Mouse (Mus musculus) liver, embryonic 11.5 days (tissue): ENCODE measurements at regions not wholly inside any gene's neighbourhood (a gene's known extent, or its start where the extent isn't known, plus 50 kb on each side); places are given as distances from the start of the nearest gene placed in this dataset.

Experiments used
- ATAC-seq: fragments of 200-750 bp; cut with Nextera tagmentation; replicated peaks from 2 replicates; pipeline ENCODE4 v1.8.0; 2017; ENCODE audit warnings: moderate number of reproducible peaks, mild to moderate bottlenecking, moderate TSS enrichment, moderate library complexity; ENCODE audit not compliant: low FRiP score
- DNase-seq: peaks from one replicate; pipeline ENCODE4 v3.0.0-alpha.2; 2017; ENCODE audit warnings: low spot score
- H3K27ac ChIP-seq: fragments of 300-500 bp; sonication (generic); 2 replicates; pipeline ENCODE4 v1.5.1; 2014; ENCODE audit warnings: mild to moderate bottlenecking, low read depth, low read length, control low read depth
- H3K27me3 ChIP-seq: fragments of 300-500 bp; sonication (generic); replicated peaks from 2 replicates; pipeline ENCODE4 v1.6.1; 2014; ENCODE audit warnings: low read length, mixed read lengths; ENCODE audit not compliant: control insufficient read depth, insufficient read depth
- H3K36me3 ChIP-seq: fragments of 300-500 bp; sonication (generic); 2 replicates; pipeline ENCODE4 v1.6.1; 2014; ENCODE audit warnings: mild to moderate bottlenecking, low read length, moderate library complexity, mixed read lengths; ENCODE audit not compliant: control insufficient read depth, insufficient read depth
- H3K4me1 ChIP-seq: fragments of 300-500 bp; sonication (generic); replicated peaks from 2 replicates; pipeline ENCODE4 v1.6.1; 2014; ENCODE audit warnings: low read length, mixed read lengths; ENCODE audit not compliant: control insufficient read depth, insufficient read depth
- H3K4me2 ChIP-seq: fragments of 300-500 bp; sonication (generic); 2 replicates; pipeline ENCODE4 v1.6.1; 2014; ENCODE audit warnings: mild to moderate bottlenecking, control low read depth, moderate library complexity
- H3K4me3 ChIP-seq: fragments of 300-500 bp; sonication (generic); 2 replicates; pipeline ENCODE4 v1.5.1; 2014; ENCODE audit warnings: low read depth, low read length, control low read depth
- H3K9ac ChIP-seq: fragments of 300-500 bp; sonication (generic); 2 replicates; pipeline ENCODE4 v1.6.1; 2014; ENCODE audit warnings: low read depth, low read length, control low read depth
- H3K9me3 ChIP-seq: fragments of 300-500 bp; sonication (generic); 2 replicates; pipeline ENCODE4 v1.6.1; 2016; ENCODE audit warnings: low read length, inconsistent platforms, mixed read lengths; ENCODE audit not compliant: control insufficient read depth
- WGBS: fragments of 180-500 bp; shearing (Covaris S2); extraction: QIAGEN DNeasy Blood & Tissue Kit; methylation state at CpG from one replicate; pipeline ENCODE4 v1.1.7; 2014; 5-methylcytosine and 5-hydroxymethylcytosine counted together

- H3K4me1 ChIP-seq, result no peaks in the 10 kb centered on the region
- peaks cover 3% of the 10 kb centered on the region; the same call in 1 of the 2 replicates for H3K27me3 ChIP-seq
- DNase-seq, result no peak
- ATAC-seq, result no peak
- no peak overlapping the region for H3K9ac ChIP-seq
- H3K4me2 ChIP-seq, result no peak overlapping the region
- no peaks in the 10 kb centered on the region for H3K9me3 ChIP-seq
- no peak overlapping the region for H3K27ac ChIP-seq
- 63% methylated on average over 14 of the region's 14 CpGs for WGBS
- H3K4me3 ChIP-seq, result no peak overlapping the region
- H3K36me3 ChIP-seq, result no peaks in the 10 kb centered on the region
Measured at GRCm38 (mm10) chr9:41578221-41579106, 417.0 kb upstream of the Ubash3b start.

- H3K9me3 ChIP-seq, result no peaks in the 10 kb centered on the region
- no peak overlapping the region for H3K4me3 ChIP-seq
- no peak for ATAC-seq
- H3K9ac ChIP-seq, result no peak overlapping the region
- H3K4me2 ChIP-seq, result no peak overlapping the region
- H3K4me1 ChIP-seq, result no peaks in the 10 kb centered on the region
- no peaks in the 10 kb centered on the region for H3K36me3 ChIP-seq
- no peak overlapping the region for H3K27ac ChIP-seq
- H3K27me3 ChIP-seq, result peaks cover 3% of the 10 kb centered on the region; the same call in 1 of the 2 replicates
- DNase-seq, result no peak
- WGBS, result 39% methylated on average over 1 of the region's 1 CpGs
Measured at GRCm38 (mm10) chr9:41577760-41578159, 416.3 kb upstream of the Ubash3b start.

- no peak overlapping the region for H3K4me2 ChIP-seq
Measured at GRCm38 (mm10) chr9:41575826-41576225, 414.3 kb upstream of the Ubash3b start.

GRCm38 (mm10) chr9:41570262-41570661, 408.8 kb upstream of the Ubash3b start:
- H3K9me3 ChIP-seq, result no peaks in the 10 kb centered on the region
- H3K27ac ChIP-seq, result no peak overlapping the region
- H3K4me1 ChIP-seq, result no peaks in the 10 kb centered on the region
- WGBS, result 90% methylated on average over 4 of the region's 4 CpGs
- H3K4me3 ChIP-seq, result no peak overlapping the region
- no peak overlapping the region for H3K4me2 ChIP-seq
- no peak overlapping the region for H3K9ac ChIP-seq
- no peaks in the 10 kb centered on the region for H3K27me3 ChIP-seq
- no peaks in the 10 kb centered on the region for H3K36me3 ChIP-seq
- DNase-seq (no peak), ATAC-seq (no peak)

More at GRCm38 (mm10) chr9:41575826-41576225, 414.3 kb upstream of the Ubash3b start:
- H3K27ac ChIP-seq, result no peak overlapping the region
- 33% methylated on average over 5 of the region's 5 CpGs for WGBS
- no peak overlapping the region for H3K9ac ChIP-seq
- no peak for DNase-seq
- H3K4me1 ChIP-seq, result no peaks in the 10 kb centered on the region
- H3K9me3 ChIP-seq, result no peaks in the 10 kb centered on the region
- no peaks in the 10 kb centered on the region for H3K36me3 ChIP-seq
- H3K27me3 ChIP-seq, result peaks cover 3% of the 10 kb centered on the region; the same call in 1 of the 2 replicates
- no peak for ATAC-seq
- no peak overlapping the region for H3K4me3 ChIP-seq

GRCm38 (mm10) chr9:41566496-41566895, 405.0 kb upstream of the Ubash3b start:
- Histone ChIP-seq H3K27ac (no peak overlapping the region), H3K36me3 (no peaks in the 10 kb centered on the region), H3K27me3 (no peaks in the 10 kb centered on the region), H3K9ac (no peak overlapping the region), H3K4me1 (no peaks in the 10 kb centered on the region), H3K4me2 (no peak overlapping the region), H3K9me3 (no peaks in the 10 kb centered on the region), H3K4me3 (no peak overlapping the region)
- no peak for DNase-seq
- 65% methylated on average over 5 of the region's 5 CpGs for WGBS
- no peak for ATAC-seq

- Histone ChIP-seq H3K4me1 (no peaks in the 10 kb centered on the region), H3K9ac (no peak overlapping the region), H3K9me3 (no peaks in the 10 kb centered on the region), H3K27me3 (no peaks in the 10 kb centered on the region), H3K4me2 (no peak overlapping the region), H3K4me3 (no peak overlapping the region), H3K36me3 (no peaks in the 10 kb centered on the region), H3K27ac (no peak overlapping the region)
- DNase-seq (no peak), ATAC-seq (no peak)
- 79% methylated on average over 7 of the region's 7 CpGs for WGBS
Measured at GRCm38 (mm10) chr9:41565784-41566183, 404.3 kb upstream of the Ubash3b start.

GRCm38 (mm10) chr9:41563376-41563775, 401.9 kb upstream of the Ubash3b start:
- H3K4me2 ChIP-seq, result no peak overlapping the region
- 86% methylated on average over 2 of the region's 2 CpGs for whole genome bisulfite sequencing
- no peaks in the 10 kb centered on the region for H3K9me3 ChIP-seq
- no peak for DNase-seq
- H3K27me3 ChIP-seq, result no peaks in the 10 kb centered on the region
- no peak overlapping the region for H3K27ac ChIP-seq
- no peaks in the 10 kb centered on the region for H3K4me1 ChIP-seq
- H3K9ac ChIP-seq, result no peak overlapping the region
- ATAC-seq, result no peak
- H3K36me3 ChIP-seq, result no peaks in the 10 kb centered on the region
- H3K4me3 ChIP-seq, result no peak overlapping the region

GRCm38 (mm10) chr9:41558456-41558855, 397.0 kb upstream of the Ubash3b start:
- no peak overlapping the region for H3K4me3 ChIP-seq
- ATAC-seq (no peak), DNase-seq (no peak)
- H3K4me1 ChIP-seq, result no peaks in the 10 kb centered on the region
- no peak overlapping the region for H3K9ac ChIP-seq
- no peaks in the 10 kb centered on the region for H3K36me3 ChIP-seq
- WGBS, result 88% methylated on average over 3 of the region's 3 CpGs
- no peak overlapping the region for H3K4me2 ChIP-seq
- H3K27me3 ChIP-seq, result no peaks in the 10 kb centered on the region
- no peaks in the 10 kb centered on the region for H3K9me3 ChIP-seq
- no peak overlapping the region for H3K27ac ChIP-seq

- no peak overlapping the region for H3K27ac ChIP-seq
- 81% methylated on average over 4 of the region's 4 CpGs for WGBS
- H3K36me3 ChIP-seq, result no peaks in the 10 kb centered on the region
- no peak overlapping the region for H3K4me3 ChIP-seq
- ATAC-seq, result no peak
- H3K9ac ChIP-seq, result no peak overlapping the region
- no peak overlapping the region for H3K4me2 ChIP-seq
- H3K27me3 ChIP-seq, result no peaks in the 10 kb centered on the region
- no peak for DNase-seq
- H3K9me3 ChIP-seq, result no peaks in the 10 kb centered on the region
- no peaks in the 10 kb centered on the region for H3K4me1 ChIP-seq
Measured at GRCm38 (mm10) chr9:41556888-41557287, 395.4 kb upstream of the Ubash3b start.
